Mouse (Mus musculus) urinary bladder, adult 18-20 months (tissue): ENCODE results near the gene Mlana.

Source experiments
- DNase-seq, 2 experiments: peaks; one replicate each; pipeline ENCODE4 v3.0.0; 2022; ENCODE audit warnings: low spot score in 2 of 2, mixed read lengths in 2 of 2

Gene Mlana

DNA sequence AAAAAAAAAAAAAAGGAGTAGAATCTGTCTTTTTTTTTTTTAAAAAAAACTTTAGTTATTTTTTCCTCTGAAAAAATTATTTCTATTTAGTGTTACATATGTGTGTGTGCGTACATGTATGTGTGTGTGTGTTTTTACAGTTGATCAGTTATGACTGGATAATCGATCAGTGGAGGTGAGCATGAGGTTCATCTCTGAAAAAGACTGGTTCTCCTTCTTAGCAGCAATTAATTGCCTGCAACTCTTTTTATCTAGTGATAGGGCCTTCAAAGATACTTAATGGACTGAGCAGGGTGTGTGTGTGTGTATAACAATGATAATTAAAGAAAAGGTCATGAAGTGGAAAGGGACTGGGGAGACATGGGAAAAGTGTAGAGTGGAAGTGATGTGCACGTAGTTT is 53.4 kb downstream of the Mlana start:
- no peak for DNase-seq

DNA sequence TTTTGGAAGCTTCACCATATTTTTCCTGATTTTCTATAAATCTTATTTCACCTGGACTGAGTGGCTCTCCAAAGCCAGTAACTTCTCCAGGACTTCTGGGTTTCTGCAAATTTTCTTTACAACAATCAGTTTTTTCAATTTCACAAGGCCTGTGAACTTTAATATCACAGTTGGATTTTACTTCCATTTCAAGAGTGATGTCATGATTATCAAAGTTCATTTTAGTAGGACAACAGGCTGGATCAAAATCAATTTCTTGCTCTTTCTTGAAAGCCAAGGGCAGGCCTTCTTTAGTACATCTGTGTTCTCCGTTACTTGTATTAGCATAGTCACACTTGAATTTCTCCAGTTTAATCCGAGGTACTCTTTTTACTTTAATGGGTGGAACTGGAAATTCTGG is 56.3 kb downstream of the Mlana start:
- no peak for DNase-seq
